Mouse (Mus musculus) A20 (cell line): ENCODE results near the gene Dnase1.
"Not testable (repeated sequence)": the region's sequence is repeated elsewhere in the genome, so short reads cannot be mapped to it uniquely, and the experiment has no call there.

Experiments used
- DNase-seq: peaks from one replicate; pipeline ENCODE4 v3.0.0-alpha.2; 2011; ENCODE audit warnings: low read depth, low spot score

The Dnase1 gene

GRCm38 (mm10) chr16:4044093-4044492 lies 7.4 kb downstream of the Dnase1 start:
- DNase-seq, result no peak

- peak; percentile 27 for DNase-seq
Observed at GRCm38 (mm10) chr16:4045524-4045923, 8.8 kb downstream of the Dnase1 start.

GRCm38 (mm10) chr16:4052601-4053000 lies 15.9 kb downstream of the Dnase1 start:
- DNase-seq, result no peak

GRCm38 (mm10) chr16:4053811-4054210 lies 17.1 kb downstream of the Dnase1 start:
- DNase-seq, result peak; percentile 20

GRCm38 (mm10) chr16:4064945-4065344 lies 28.2 kb downstream of the Dnase1 start:
- no peak for DNase-seq

GRCm38 (mm10) chr16:4068588-4068987 lies 31.8 kb downstream of the Dnase1 start:
- DNase-seq, result peak; percentile 70

- DNase-seq, result no peak
Observed at GRCm38 (mm10) chr16:4074297-4074696, 37.6 kb downstream of the Dnase1 start.

- DNase-seq, result no peak
Observed at GRCm38 (mm10) chr16:4074836-4075235, 38.1 kb downstream of the Dnase1 start.

- DNase-seq, result peak; percentile 94
Observed at GRCm38 (mm10) chr16:4077384-4078061, 40.8 kb downstream of the Dnase1 start, which contains the start of gene Trap1. TSS of gene Trap1 (minus strand) at chr16:4077827.

GRCm38 (mm10) chr16:4078302-4078701 lies 41.6 kb downstream of the Dnase1 start:
- not testable (repeated sequence) for DNase-seq

GRCm38 (mm10) chr16:4079656-4080055 lies 42.9 kb downstream of the Dnase1 start:
- peak; percentile 31 for DNase-seq

GRCm38 (mm10) chr16:4080419-4080818 lies 43.7 kb downstream of the Dnase1 start:
- not testable (repeated sequence) for DNase-seq

GRCm38 (mm10) chr16:4085051-4085450 lies 48.3 kb downstream of the Dnase1 start:
- no peak for DNase-seq

- no peak for DNase-seq
Observed at GRCm38 (mm10) chr16:4085851-4086387, 49.2 kb downstream of the Dnase1 start.

GRCm38 (mm10) chr16:4087214-4087913 lies 50.6 kb downstream of the Dnase1 start:
- no peak for DNase-seq
